Mouse (Mus musculus) left cerebral cortex, postnatal 10 days (tissue): ENCODE measurements around the gene Gabrp. TPM values are rescaled to one million over a fixed set of nuclear protein-coding genes. Genes with fewer than 3 reads are reported as not detected.
A peak's percentile ranks its signal among the peaks of the same experiment; 100 is the strongest.

Experiments used
- DNase-seq, 2 experiments: peaks; one replicate each; pipeline ENCODE4 v3.0.0; 2021 to 2022; ENCODE audit warnings: low spot score in 2 of 2, mixed read lengths in 1 of 2; ENCODE audit errors: extremely low spot score in 1 of 2
- intact Hi-C: fragments of 180-260 bp; cut with DNase I; formaldehyde crosslinking; loops from one replicate; pipeline ENCODE4 v1.15.1; 2025
- total RNA-seq, 2 experiments: library from RNA; stranded (reverse); gene quantifications; 2 replicates each; pipeline ENCODE4 v1.2.3; 2021

Gene Gabrp
- total RNA-seq, result not detected

GRCm38 (mm10) chr11:33578859-33579258, at the start of gene Gabrp:
Gene Gabrp, minus strand, starts transcription at chr11:33578959.
- intact Hi-C loops, result loop anchor here (5.0 kb wide), 1 partner anchor 33 kb away; no protein-coding TSS in a partner anchor

GRCm38 (mm10) chr11:33627136-33627742, 48.5 kb upstream of the Gabrp start:
- intact Hi-C loops, result no loop called here

More at GRCm38 (mm10) chr11:33578859-33579258, at the start of gene Gabrp:
- no peak for DNase-seq

GRCm38 (mm10) chr11:33614218-33614617, 35.5 kb upstream of the Gabrp start:
- DNase-seq, result peak; percentile 60 to 69
- intact Hi-C loops, result loop anchor here (5.0 kb wide), 2 partner anchors 37 to 437 kb away; partner anchors contain the start of gene Gabrp

More at GRCm38 (mm10) chr11:33627136-33627742, 48.5 kb upstream of the Gabrp start:
- DNase-seq, result peak in 1 of 2 experiments; percentile 34

GRCm38 (mm10) chr11:33607784-33608183, 29.0 kb upstream of the Gabrp start:
- intact Hi-C loops, result no loop called here
- DNase-seq, result no peak

- DNase-seq, result no peak
- intact Hi-C loops, result no loop called here
Observed at GRCm38 (mm10) chr11:33603174-33603573, 24.4 kb upstream of the Gabrp start.

- DNase-seq, result no peak
- intact Hi-C loops, result no loop called here
Observed at GRCm38 (mm10) chr11:33598986-33599385, 20.2 kb upstream of the Gabrp start, which contains the start of gene D130052B06Rik. Gene D130052B06Rik, plus strand, starts transcription at chr11:33599302.

- intact Hi-C loops, result no loop called here
- no peak for DNase-seq
Observed at GRCm38 (mm10) chr11:33596655-33597054, 17.9 kb upstream of the Gabrp start.

GRCm38 (mm10) chr11:33592826-33593225, 14.1 kb upstream of the Gabrp start:
- no peak for DNase-seq
- intact Hi-C loops, result no loop called here

- intact Hi-C loops, result no loop called here
- DNase-seq, result no peak
Observed at GRCm38 (mm10) chr11:33590771-33591170, 12.0 kb upstream of the Gabrp start.

- DNase-seq, result no peak
- intact Hi-C loops, result no loop called here
Observed at GRCm38 (mm10) chr11:33586614-33587013, 7.9 kb upstream of the Gabrp start.

- intact Hi-C loops, result loop anchor here (5.0 kb wide), 1 partner anchor 33 kb away; no protein-coding TSS in a partner anchor
- no peak for DNase-seq
Observed at GRCm38 (mm10) chr11:33579621-33580020, 862 bp upstream of the Gabrp start.

GRCm38 (mm10) chr11:33574944-33575343, 3.8 kb downstream of the Gabrp start:
- no peak for DNase-seq
- intact Hi-C loops, result loop anchor here (5.0 kb wide), 2 partner anchors 37 to 147 kb away; no protein-coding TSS in a partner anchor

GRCm38 (mm10) chr11:33570413-33570812, 8.3 kb downstream of the Gabrp start:
- intact Hi-C loops, result loop anchor here (5.0 kb wide), 1 partner anchor 152 kb away; no protein-coding TSS in a partner anchor

GRCm38 (mm10) chr11:33563921-33564320, 14.8 kb downstream of the Gabrp start:
- DNase-seq, result no peak
- intact Hi-C loops, result no loop called here

More at GRCm38 (mm10) chr11:33570413-33570812, 8.3 kb downstream of the Gabrp start:
- peak in 1 of 2 experiments; percentile 2 for DNase-seq

GRCm38 (mm10) chr11:33554123-33554522, 24.6 kb downstream of the Gabrp start:
- intact Hi-C loops, result loop anchor here (5.0 kb wide), 1 partner anchor 377 kb away; no protein-coding TSS in a partner anchor
- peak in 1 of 2 experiments; percentile 9 for DNase-seq

GRCm38 (mm10) chr11:33550861-33551560, 27.7 kb downstream of the Gabrp start:
- intact Hi-C loops, result loop anchor here (5.0 kb wide), 1 partner anchor 374 kb away; no protein-coding TSS in a partner anchor
- DNase-seq, result no peak

GRCm38 (mm10) chr11:33547386-33547785, 31.4 kb downstream of the Gabrp start:
- intact Hi-C loops, result no loop called here
- peak in 1 of 2 experiments; percentile 42 for DNase-seq

- DNase-seq, result no peak
- intact Hi-C loops, result no loop called here
Observed at GRCm38 (mm10) chr11:33544945-33545344, 33.8 kb downstream of the Gabrp start.

GRCm38 (mm10) chr11:33544121-33544520, 34.6 kb downstream of the Gabrp start:
- intact Hi-C loops, result no loop called here
- DNase-seq, result no peak
